8 mouse cellular contexts compared by ENCODE assay signal in genomic region chr4:56865003-56865511, GRCm38 (mm10). TPM values are rescaled to one million over a fixed set of nuclear protein-coding genes. Genes with fewer than 3 reads are reported as not detected.
DNase-seq lines count a peak whose midpoint lies in the region; ATAC-seq lines count a peak whose summit lies in the region.

Gene Ctnnal1 (minus strand): TSS chr4:56865188.

- H3K9ac ChIP-seq in heart, embryonic 14.5 days (ENCODE audit: low read length) = peak within 1 kb of the TSS; percentile 85
- peak within 1 kb of the TSS; percentile 90 for H3K9ac ChIP-seq in liver, embryonic 11.5 days (ENCODE audit: low read depth, low read length)

- no peaks in the 10 kb centered on the region for H3K9me3 ChIP-seq in forebrain, embryonic 10.5 days
- no peaks in the 10 kb centered on the region for H3K9me3 ChIP-seq in heart, embryonic 14.5 days (ENCODE audit: control insufficient read depth, low read length)
- no peaks in the 10 kb centered on the region for H3K9me3 ChIP-seq in liver, embryonic 11.5 days (ENCODE audit: control insufficient read depth, low read length)

- H3K4me3 ChIP-seq in forebrain, embryonic 10.5 days = peak within 1 kb of the TSS; percentile 94
- peak within 1 kb of the TSS; percentile 83 to 91 for H3K4me3 ChIP-seq in heart, embryonic 14.5 days (ENCODE audit: control insufficient read depth in 1 of 2, insufficient read depth in 1 of 2, low read depth in 1 of 2, low read length in 2 of 2)
- H3K4me3 ChIP-seq in liver, embryonic 11.5 days (ENCODE audit: low read depth, low read length) = peak within 1 kb of the TSS; percentile 84

- peak; percentile 60 to 64 for DNase-seq in CD8-positive naive resting alpha-beta T cell, adult 2 months (ENCODE audit: low read depth in 2 of 2, low spot score in 2 of 2)
- DNase-seq in c-Kit-negative CD71-positive TER-119-positive erythroid progenitor cells, embryonic 14.5 days (ENCODE audit: low read depth, low spot score) = peak; percentile 61
- peak; percentile 90 for DNase-seq in forebrain, embryonic 10.5 days (ENCODE audit: extremely low spot score, low spot score)
- peak; percentile 96 for DNase-seq in kidney, postnatal 10 days
- peak; percentile 92 for DNase-seq in liver, embryonic 11.5 days (ENCODE audit: low spot score)
- peak; percentile 80 for DNase-seq in naive thymus-derived CD4-positive, alpha-beta T cell, adult 2 months (ENCODE audit: low read depth)
- DNase-seq in splenic B cell, adult 2 months (ENCODE audit: low read depth, low spot score) = peak; percentile 88

- no peaks in the 10 kb centered on the region for H3K27me3 ChIP-seq in forebrain, embryonic 10.5 days (ENCODE audit: poor library complexity, severe bottlenecking)
- H3K27me3 ChIP-seq in heart, embryonic 14.5 days (ENCODE audit: control insufficient read depth, insufficient read depth, low read length) = no peaks in the 10 kb centered on the region
- H3K27me3 ChIP-seq in liver, embryonic 11.5 days (replicated peaks; ENCODE audit: control insufficient read depth, insufficient read depth, low read length) = no peaks in the 10 kb centered on the region
- no peaks in the 10 kb centered on the region for H3K27me3 ChIP-seq in splenic B cell, adult 2 months (ENCODE audit: control insufficient read depth, insufficient read depth, low read length, poor library complexity, severe bottlenecking)

- peaks cover 36% of the 10 kb centered on the region for H3K4me1 ChIP-seq in forebrain, embryonic 10.5 days
- H3K4me1 ChIP-seq in heart, embryonic 14.5 days (ENCODE audit: control insufficient read depth in 2 of 2, insufficient read depth in 2 of 2, low read length in 2 of 2) = peaks cover 7 to 26% of the 10 kb centered on the region in 2 experiments
- H3K4me1 ChIP-seq in liver, embryonic 11.5 days (replicated peaks; ENCODE audit: control insufficient read depth, insufficient read depth, low read length) = peaks cover 10% of the 10 kb centered on the region

- peak within 1 kb of the TSS; percentile 94 for H3K27ac ChIP-seq in forebrain, embryonic 10.5 days
- H3K27ac ChIP-seq in heart, embryonic 14.5 days (replicated peaks in 1 of 2; ENCODE audit: control insufficient read depth in 1 of 2, insufficient read depth in 1 of 2, low read depth in 2 of 2, low read length in 2 of 2) = peak within 1 kb of the TSS; percentile 87 to 92
- H3K27ac ChIP-seq in liver, embryonic 11.5 days (ENCODE audit: low read depth, low read length) = peak within 1 kb of the TSS; percentile 74

- under 1% methylated on average over 45 of the region's 45 CpGs for WGBS in forebrain, embryonic 10.5 days
- under 1% methylated on average over 42 of the region's 45 CpGs for WGBS in heart, embryonic 14.5 days
- 1% methylated on average over 45 of the region's 45 CpGs for WGBS in liver, embryonic 11.5 days

- peak; percentile 95 for ATAC-seq in heart, embryonic 14.5 days (ENCODE audit: insufficient number of reproducible peaks, insufficient read depth, low FRiP score, low read depth)
- ATAC-seq in liver, embryonic 11.5 days (replicated peaks; ENCODE audit: low FRiP score) = peak; percentile 97

- peak within 1 kb of the TSS; percentile 89 for H3K4me2 ChIP-seq in heart, embryonic 14.5 days (ENCODE audit: low read length)
- H3K4me2 ChIP-seq in liver, embryonic 11.5 days = peak within 1 kb of the TSS; percentile 96

- peaks cover 2% of the 10 kb centered on the region; the same call in 1 of the 2 replicates for H3K36me3 ChIP-seq in forebrain, embryonic 10.5 days (replicated peaks)
- H3K36me3 ChIP-seq in heart, embryonic 14.5 days (ENCODE audit: control insufficient read depth, insufficient read depth, low read length) = no peaks in the 10 kb centered on the region
- no peaks in the 10 kb centered on the region for H3K36me3 ChIP-seq in liver, embryonic 11.5 days (ENCODE audit: control insufficient read depth, insufficient read depth, low read length)
- H3K36me3 ChIP-seq in splenic B cell, adult 2 months (ENCODE audit: control insufficient read depth, insufficient read depth, low read length, poor library complexity, severe bottlenecking) = no peaks in the 10 kb centered on the region

RNA-seq across cellular contexts. Expression of gene Ctnnal1, which starts in this region (rescaled TPM):
- polyA plus RNA-seq in forebrain, embryonic 10.5 days (2016; fragmentation: Nextera tagmentation; extraction: Ambion mirVana) = 40.5 and 41.1 TPM in 2 replicates
- 27.2 and 27.8 TPM in 2 replicates for polyA plus RNA-seq in heart, embryonic 14.5 days (2014; fragmentation: Nextera tagmentation; extraction: Ambion mirVana)
- polyA plus RNA-seq in liver, embryonic 11.5 days (2014; fragmentation: Nextera tagmentation; extraction: Ambion mirVana) = 16.5 and 20.0 TPM in 2 replicates

Comparison
In these comparisons a context has a peak if more than half of its experiments do, and no peak if none do; other contexts are left out.
1. Peak in every context shown above with its lines: DNase-seq, ATAC-seq, H3K4me3 ChIP-seq and H3K27ac ChIP-seq.